8 mouse cellular contexts compared by ENCODE assay signal in genomic region chr7:16465160-16465559, GRCm38 (mm10). TPM values are rescaled to one million over a fixed set of nuclear protein-coding genes. Genes with fewer than 3 reads are reported as not detected.
DNase-seq lines count a peak whose midpoint lies in the region; ATAC-seq and TF ChIP-seq lines count a peak whose summit lies in the region.

No protein-coding gene starts in this region.

- H3K4me1 ChIP-seq in E14TG2a.4 (replicated peaks; ENCODE audit: low read depth, low read length), result peaks cover 22% of the 10 kb centered on the region
- H3K4me1 ChIP-seq in embryonic facial prominence, embryonic 11.5 days (ENCODE audit: control insufficient read depth, insufficient read depth, low read length), result no peaks in the 10 kb centered on the region; the same call in 1 of the 2 replicates

- peak; percentile 87 for TF ChIP-seq CTCF in E14TG2a.4 (conservative IDR thresholded peaks at IDR 0.05; ENCODE audit: low read length)
- TF ChIP-seq CTCF in layer of hippocampus, adult 2 months (conservative IDR thresholded peaks at IDR 0.05), result peak; percentile 96

- H3K4me2 ChIP-seq in embryonic facial prominence, embryonic 11.5 days (ENCODE audit: low read depth, low read length), result no peak overlapping the region

- H3K9me3 ChIP-seq in E14TG2a.4 (ENCODE audit: low read length), result no peaks in the 10 kb centered on the region
- H3K9me3 ChIP-seq in embryonic facial prominence, embryonic 11.5 days (replicated peaks; ENCODE audit: control insufficient read depth, low read length), result no peaks in the 10 kb centered on the region

- H3K27ac ChIP-seq in embryonic facial prominence, embryonic 11.5 days (replicated peaks; ENCODE audit: low read depth, low read length), result no peak overlapping the region
- H3K27ac ChIP-seq in layer of hippocampus, adult 2 months, result no peak overlapping the region

- 16% methylated on average over 8 of the region's 8 CpGs for WGBS in embryonic facial prominence, embryonic 11.5 days

- H3K27me3 ChIP-seq in E14TG2a.4 (ENCODE audit: insufficient read depth, low read length), result peaks cover 46% of the 10 kb centered on the region
- no peaks in the 10 kb centered on the region for H3K27me3 ChIP-seq in embryonic facial prominence, embryonic 11.5 days (ENCODE audit: control insufficient read depth, insufficient read depth, low read length)

- peak; percentile 40; the same call in 1 of the 2 replicates for ATAC-seq in embryonic facial prominence, embryonic 11.5 days (replicated peaks; ENCODE audit: insufficient number of reproducible peaks, low FRiP score, low TSS enrichment, low read depth)

- intact Hi-C loops in heart, postnatal 36 days (cut with DNase I), result loop anchor here (1.0 kb wide), 2 partner anchors 26 to 152 kb away; no protein-coding TSS in a partner anchor

- no peak overlapping the region for H3K4me3 ChIP-seq in E14TG2a.4 (replicated peaks; ENCODE audit: low read length)
- H3K4me3 ChIP-seq in embryonic facial prominence, embryonic 11.5 days (ENCODE audit: low read depth, low read length), result no peak overlapping the region
- no peak overlapping the region for H3K4me3 ChIP-seq in layer of hippocampus, adult 2 months

- no peak overlapping the region for H3K9ac ChIP-seq in embryonic facial prominence, embryonic 11.5 days (replicated peaks; ENCODE audit: low read length)

- no peaks in the 10 kb centered on the region for H3K36me3 ChIP-seq in E14TG2a.4 (ENCODE audit: insufficient read depth, low read length)
- H3K36me3 ChIP-seq in embryonic facial prominence, embryonic 11.5 days (replicated peaks; ENCODE audit: control insufficient read depth, insufficient read depth, low read depth, low read length), result no peaks in the 10 kb centered on the region

- peak; percentile 73 to 81 for DNase-seq in adrenal gland, postnatal 36 days
- DNase-seq in embryonic facial prominence, embryonic 11.5 days (ENCODE audit: low spot score), result peak; percentile 80
- peak; percentile 77 to 81 for DNase-seq in heart, postnatal 36 days
- DNase-seq in layer of hippocampus, adult 2 months (ENCODE audit: low spot score in 2 of 2), result peak; percentile 31 to 70
- DNase-seq in lung, postnatal 14 days, result peak; percentile 83
- peak; percentile 76 to 83 for DNase-seq in right cerebral cortex, adult 2 months (ENCODE audit: low spot score in 2 of 2)
- DNase-seq in urinary bladder, postnatal 36 days (ENCODE audit: low spot score in 2 of 2), result peak; percentile 55 to 64

RNA-seq across cellular contexts. Expression of gene Npas1, which starts 12.4 kb away (rescaled TPM):
- not detected for total RNA-seq in adrenal gland, postnatal 36 days (2021)
- 0.21 and 0.25 TPM in 2 replicates for polyA plus RNA-seq in embryonic facial prominence, embryonic 11.5 days (2014; fragmentation: Nextera tagmentation; extraction: Ambion mirVana)
- total RNA-seq in heart, postnatal 36 days (2021), result not detected
- total RNA-seq in layer of hippocampus, adult 2 months (2021), result 10 to 100 TPM; 16.1 to 18.4 TPM

RNA-seq across cellular contexts. Expression of gene Tmem160, which starts 12.6 kb away (rescaled TPM):
- 10 to 100 TPM; 69.1 to 82.7 TPM for total RNA-seq in adrenal gland, postnatal 36 days (2021)
- polyA plus RNA-seq in embryonic facial prominence, embryonic 11.5 days (2014; fragmentation: Nextera tagmentation; extraction: Ambion mirVana), result 50.7 and 60.0 TPM in 2 replicates
- 10 to 100 TPM; 79.4 to 89.8 TPM for total RNA-seq in heart, postnatal 36 days (2021)
- total RNA-seq in layer of hippocampus, adult 2 months (2021), result 10 to 100 TPM; 59.4 to 72.5 TPM

Comparison
In these comparisons a context has a peak if more than half of its experiments do, and no peak if none do; other contexts are left out.
1. RNA of gene Npas1, which starts 12.4 kb away (total RNA-seq): 16.1 to 18.4 TPM in layer of hippocampus, adult 2 months; not detected in heart, postnatal 36 days and not detected in adrenal gland, postnatal 36 days; every median in the first group is over 10 times any median in the second.
2. Peak in every context shown above with its lines, with median percentiles within 50 percentile points of each other: DNase-seq.